In genomic region chr3:96555041-96555596, GRCm38 (mm10) we compare ENCODE assay signal across 7 mouse cellular contexts. TPM values are rescaled to one million over a fixed set of nuclear protein-coding genes. Genes with fewer than 3 reads are reported as not detected.
A peak's percentile ranks its signal among the peaks of the same experiment; 100 is the strongest.
DNase-seq lines count a peak whose midpoint lies in the region; ATAC-seq lines count a peak whose summit lies in the region.

No protein-coding gene starts in this region.

- ATAC-seq in forebrain, embryonic 13.5 days = peak; percentile 36
- no peak for ATAC-seq in midbrain, embryonic 12.5 days (ENCODE audit: low FRiP score, low read depth)

- H3K9me3 ChIP-seq in forebrain, embryonic 13.5 days (replicated peaks) = no peaks in the 10 kb centered on the region
- H3K9me3 ChIP-seq in midbrain, embryonic 12.5 days = no peaks in the 10 kb centered on the region

- 25% methylated on average over 12 of the region's 12 CpGs for WGBS in forebrain, embryonic 13.5 days
- 52% methylated on average over 12 of the region's 12 CpGs for WGBS in midbrain, embryonic 12.5 days

- intact Hi-C loops in heart, postnatal 36 days (cut with DNase I) = no loop called here

- H3K4me3 ChIP-seq in forebrain, embryonic 13.5 days = no peak overlapping the region
- H3K4me3 ChIP-seq in midbrain, embryonic 12.5 days = no peak overlapping the region

- peak; percentile 56 for DNase-seq in 3134 (ENCODE audit: extremely low read depth, insufficient read length, low spot score)
- peak; percentile 70 for DNase-seq in A20 (ENCODE audit: low read depth, low spot score)
- peak; percentile 83 to 90 for DNase-seq in heart, postnatal 36 days
- peak; percentile 51 for DNase-seq in layer of hippocampus, adult 9-11 months
- no peak for DNase-seq in frontal cortex, postnatal 25 days (ENCODE audit: low spot score in 2 of 2)

- H3K4me2 ChIP-seq in forebrain, embryonic 13.5 days = peak overlapping the region; percentile 1; the same call in 1 of the 2 replicates
- H3K4me2 ChIP-seq in midbrain, embryonic 12.5 days (replicated peaks) = no peak overlapping the region

- no peaks in the 10 kb centered on the region for H3K27me3 ChIP-seq in forebrain, embryonic 13.5 days
- peaks cover 5% of the 10 kb centered on the region; the same call in 1 of the 2 replicates for H3K27me3 ChIP-seq in midbrain, embryonic 12.5 days

- peaks cover 8% of the 10 kb centered on the region for H3K36me3 ChIP-seq in forebrain, embryonic 13.5 days (ENCODE audit: poor library complexity, severe bottlenecking)
- H3K36me3 ChIP-seq in midbrain, embryonic 12.5 days = peaks cover 9% of the 10 kb centered on the region

- H3K9ac ChIP-seq in forebrain, embryonic 13.5 days = peak overlapping the region; percentile 10; the same call in 1 of the 2 replicates
- 0 out of 2 replicates have a peak overlapping the region, but pooled peaks have one; percentile 15 for H3K9ac ChIP-seq in midbrain, embryonic 12.5 days (replicated peaks)

- H3K4me1 ChIP-seq in forebrain, embryonic 13.5 days = peaks cover 48% of the 10 kb centered on the region
- H3K4me1 ChIP-seq in midbrain, embryonic 12.5 days = peaks cover 42% of the 10 kb centered on the region

- peak overlapping the region; percentile 81 for H3K27ac ChIP-seq in forebrain, embryonic 13.5 days
- peak overlapping the region; percentile 58 for H3K27ac ChIP-seq in midbrain, embryonic 12.5 days (replicated peaks)

RNA-seq across cellular contexts. Expression of gene Txnip, which starts 2.6 kb away (rescaled TPM):
- polyA plus RNA-seq in forebrain, embryonic 13.5 days (2015; fragmentation: Nextera tagmentation; extraction: Ambion mirVana) = 49.1 and 51.0 TPM in 2 replicates
- total RNA-seq in heart, postnatal 36 days (2021) = 1,000 to 10,000 TPM in 1 of 2 experiments, 100 to 1,000 TPM in 1; 646 to 1,158 TPM
- 52.7 and 53.6 TPM in 2 replicates for polyA plus RNA-seq in midbrain, embryonic 12.5 days (2016; fragmentation: Nextera tagmentation; extraction: Ambion mirVana)

RNA-seq across cellular contexts. Expression of gene Gm16253, which starts 21.7 kb away (rescaled TPM):
- polyA plus RNA-seq in forebrain, embryonic 13.5 days (2015; fragmentation: Nextera tagmentation; extraction: Ambion mirVana) = 1.2 and 1.3 TPM in 2 replicates
- total RNA-seq in heart, postnatal 36 days (2021) = 1 to 10 TPM in 1 of 2 experiments, under 1 TPM in 1; 0.89 to 2.8 TPM
- 1.6 and 2.0 TPM in 2 replicates for polyA plus RNA-seq in midbrain, embryonic 12.5 days (2016; fragmentation: Nextera tagmentation; extraction: Ambion mirVana)

RNA-seq across cellular contexts. Expression of gene Hfe2, which starts 30.1 kb away (rescaled TPM):
- 0.25 and 0.36 TPM in 2 replicates for polyA plus RNA-seq in forebrain, embryonic 13.5 days (2015; fragmentation: Nextera tagmentation; extraction: Ambion mirVana)
- 100 to 1,000 TPM; 261 to 293 TPM for total RNA-seq in heart, postnatal 36 days (2021)
- 0.89 and 1.0 TPM in 2 replicates for polyA plus RNA-seq in midbrain, embryonic 12.5 days (2016; fragmentation: Nextera tagmentation; extraction: Ambion mirVana)

RNA-seq across cellular contexts. Expression of gene Polr3gl, which starts 38.9 kb away (rescaled TPM):
- polyA plus RNA-seq in forebrain, embryonic 13.5 days (2015; fragmentation: Nextera tagmentation; extraction: Ambion mirVana) = 37.5 and 40.2 TPM in 2 replicates
- 10 to 100 TPM; 30.3 to 33.0 TPM for total RNA-seq in heart, postnatal 36 days (2021)
- polyA plus RNA-seq in midbrain, embryonic 12.5 days (2016; fragmentation: Nextera tagmentation; extraction: Ambion mirVana) = 35.8 and 44.3 TPM in 2 replicates

RNA-seq across cellular contexts. Expression of gene Ankrd34a, which starts 41.3 kb away (rescaled TPM):
- polyA plus RNA-seq in forebrain, embryonic 13.5 days (2015; fragmentation: Nextera tagmentation; extraction: Ambion mirVana) = 6.6 and 6.7 TPM in 2 replicates
- total RNA-seq in heart, postnatal 36 days (2021) = 1 to 10 TPM; 1.3 to 2.2 TPM
- 2.6 and 2.7 TPM in 2 replicates for polyA plus RNA-seq in midbrain, embryonic 12.5 days (2016; fragmentation: Nextera tagmentation; extraction: Ambion mirVana)

Comparison
In these comparisons a context has a peak if more than half of its experiments do, and no peak if none do; other contexts are left out.
1. DNase-seq: peak in 3134 (single experiment), A20 (single experiment), heart, postnatal 36 days (2 of 2) and layer of hippocampus, adult 9-11 months (single experiment); none in frontal cortex, postnatal 25 days (0 of 2).